Mouse (Mus musculus) heart, postnatal 0 days (tissue): ENCODE results near the gene Srpk3. TPM values are rescaled to one million over a fixed set of nuclear protein-coding genes. Genes with fewer than 3 reads are reported as not detected.

Experiments used
- ATAC-seq: fragments of 200-750 bp; cut with Nextera tagmentation; 2 replicates; pipeline ENCODE4 v1.8.0; 2017; ENCODE audit warnings: low read depth, moderate number of reproducible peaks, moderate library complexity; ENCODE audit not compliant: insufficient read depth
- DNase-seq: peaks from one replicate; pipeline ENCODE4 v3.0.0-alpha.2; 2016; ENCODE audit warnings: low spot score
- H3K27ac ChIP-seq: fragments of 300-500 bp; sonication (generic); 2 replicates; pipeline ENCODE4 v1.5.1; 2014; ENCODE audit warnings: low read depth, mild to moderate bottlenecking
- H3K27me3 ChIP-seq: fragments of 300-500 bp; sonication (generic); 2 replicates; pipeline ENCODE4 v1.6.1; 2014; ENCODE audit warnings: low read length, mixed read lengths; ENCODE audit not compliant: control insufficient read depth, insufficient read depth
- H3K36me3 ChIP-seq: fragments of 300-500 bp; sonication (generic); replicated peaks from 2 replicates; pipeline ENCODE4 v1.6.1; 2014; ENCODE audit warnings: low read length, mixed read lengths; ENCODE audit not compliant: control insufficient read depth, insufficient read depth
- H3K4me1 ChIP-seq: fragments of 300-500 bp; sonication (generic); 2 replicates; pipeline ENCODE4 v1.6.1; 2014; ENCODE audit warnings: antibody characterized with exemption; ENCODE audit not compliant: control insufficient read depth, insufficient read depth
- H3K4me2 ChIP-seq: fragments of 300-500 bp; sonication (generic); 2 replicates; pipeline ENCODE4 v1.6.1; 2014; ENCODE audit warnings: low read depth, mild to moderate bottlenecking, low read length, moderate library complexity
- H3K4me3 ChIP-seq: fragments of 300-500 bp; sonication (generic); 2 replicates; pipeline ENCODE4 v1.5.1; 2014; ENCODE audit warnings: low read depth, low read length
- H3K9ac ChIP-seq: fragments of 300-500 bp; sonication (generic); replicated peaks from 2 replicates; pipeline ENCODE4 v1.6.1; 2014; ENCODE audit warnings: low read depth, low read length, mixed read lengths
- H3K9me3 ChIP-seq: fragments of 300-500 bp; sonication (generic); replicated peaks from 2 replicates; pipeline ENCODE4 v1.6.1; 2016; ENCODE audit warnings: low read length; ENCODE audit not compliant: control insufficient read depth
- CTCF ChIP-seq: IDR thresholded peaks from 2 replicates; pipeline ENCODE4 v1.5.1; 2016; ENCODE audit warnings: antibody characterized with exemption, control low read depth, low read depth
- EP300 ChIP-seq: IDR thresholded peaks from 2 replicates; pipeline ENCODE4 v1.6.1; 2016; ENCODE audit warnings: antibody characterized with exemption, low read depth
- WGBS: fragments of 180-500 bp; shearing (Covaris S2); extraction: QIAGEN DNeasy Blood & Tissue Kit; methylation state at CpG from one replicate; pipeline ENCODE4 v1.1.7; 2014; 5-methylcytosine and 5-hydroxymethylcytosine counted together
- polyA plus RNA-seq: library from polyadenylated mRNA; unstranded; fragments of >200 nt; fragmentation: Nextera tagmentation; extraction: Ambion mirVana; gene quantifications from 2 replicates; pipeline ENCODE4 v1.2.1, GENCODE M21; 2015
- total RNA-seq: library from RNA; depleted of rRNA; stranded (reverse); fragments of >200 nt; gene quantifications from 2 replicates; pipeline ENCODE4 v1.2.3, GENCODE M21; 2014; ENCODE audit warnings: low replicate concordance; rRNA removed

Gene Srpk3
- total and polyA plus RNA-seq, 2 experiments from 2014 or later = 70.5 to 94.2 TPM

DNA sequence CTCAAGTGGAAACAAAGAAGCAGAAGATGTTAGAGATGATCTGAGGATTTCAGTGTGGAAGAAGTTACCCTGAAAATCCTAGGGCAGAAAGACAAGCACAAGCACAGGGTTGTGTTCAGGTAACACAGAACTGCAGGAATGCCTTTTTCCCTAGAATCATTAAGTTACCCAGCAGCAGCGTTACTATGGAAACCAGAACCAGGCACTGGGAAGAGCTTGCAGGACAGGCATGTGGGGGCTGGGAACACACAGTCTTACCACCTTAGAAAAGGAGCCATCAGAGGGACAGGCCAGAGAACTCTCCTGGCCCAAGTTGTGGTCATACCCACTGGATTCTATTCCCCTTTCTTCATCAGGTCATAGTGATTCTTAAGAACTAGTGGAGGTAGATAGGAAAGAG, 31.6 kb downstream of the Srpk3 start:
- ATAC-seq (no peak), DNase-seq (no peak)
- Histone ChIP-seq H3K27ac (no peak overlapping the region), H3K9me3 (no peaks in the 10 kb centered on the region), H3K9ac (no peak overlapping the region), H3K27me3 (no peaks in the 10 kb centered on the region), H3K4me1 (no peaks in the 10 kb centered on the region), H3K36me3 (no peaks in the 10 kb centered on the region), H3K4me2 (no peak overlapping the region), H3K4me3 (no peak overlapping the region)
- TF ChIP-seq CTCF (no peak), EP300 (no peak)
- WGBS = 56% methylated on average over 1 of the region's 1 CpGs

DNA sequence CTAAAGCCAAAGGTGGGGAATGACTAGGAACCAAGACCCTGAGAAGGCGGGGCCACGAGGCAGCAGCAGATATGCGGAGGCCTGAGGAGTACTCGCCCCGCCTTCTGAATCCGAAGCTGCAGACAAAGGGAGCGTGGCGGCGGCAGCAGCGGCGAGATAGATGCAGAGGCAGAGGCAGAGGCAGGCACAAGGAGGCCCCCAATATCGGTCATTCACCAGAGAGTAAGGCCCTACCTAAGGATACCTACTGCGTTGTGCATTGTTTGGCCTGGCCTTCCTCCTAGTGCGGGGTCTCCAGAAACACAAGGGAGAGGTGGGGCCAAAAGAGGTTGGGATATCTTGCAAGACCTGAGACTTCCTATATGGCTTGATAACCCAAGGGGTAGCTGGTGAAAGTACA, 40.9 kb downstream of the Srpk3 start:
- no peaks in the 10 kb centered on the region for H3K4me1 ChIP-seq
- no peaks in the 10 kb centered on the region for H3K36me3 ChIP-seq
- no peaks in the 10 kb centered on the region for H3K27me3 ChIP-seq
- no peak overlapping the region for H3K27ac ChIP-seq
- no peaks in the 10 kb centered on the region for H3K9me3 ChIP-seq
- no peak overlapping the region; the same call in 1 of the 2 replicates for H3K4me3 ChIP-seq
- peak overlapping the region; percentile 39; the same call in 1 of the 2 replicates for H3K4me2 ChIP-seq
- 11% methylated on average over 14 of the region's 14 CpGs for WGBS
- H3K9ac ChIP-seq = no peak overlapping the region
- ATAC-seq = no peak
- no peak for DNase-seq
- TF ChIP-seq CTCF (no peak), EP300 (no peak)

DNA sequence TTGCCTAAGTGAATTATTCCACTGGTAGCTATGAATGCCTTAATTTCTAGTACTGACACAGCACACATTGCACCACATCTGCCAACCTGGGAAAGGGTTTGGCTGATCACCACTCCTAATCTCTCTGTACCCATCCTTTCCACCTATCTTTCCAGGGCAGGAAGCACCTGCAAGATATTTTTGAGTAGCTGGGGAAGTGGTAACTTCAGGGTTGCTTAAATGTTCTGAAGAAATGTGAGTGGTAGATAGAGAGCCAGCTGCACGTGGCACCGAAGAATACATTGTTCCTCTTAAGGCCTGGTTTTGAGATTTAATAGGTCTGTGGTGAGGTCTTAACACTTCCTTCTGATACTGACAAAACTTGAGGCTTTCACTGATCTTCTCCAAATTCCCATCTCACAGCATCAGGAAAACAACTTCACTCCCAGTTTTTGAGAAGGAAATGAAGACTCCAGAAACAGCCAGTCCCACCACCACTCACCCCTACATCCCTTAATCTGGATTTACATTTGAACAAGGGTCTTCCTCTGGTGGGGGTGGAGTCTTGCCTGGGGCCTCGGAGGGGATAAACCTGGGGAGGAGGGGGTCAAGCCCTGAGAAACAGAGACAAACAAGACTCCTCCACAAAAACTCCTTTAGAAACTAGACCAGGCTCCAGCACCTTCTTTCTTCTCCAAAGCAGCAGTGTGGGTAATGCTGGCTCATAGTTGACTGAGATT, 42.5 kb downstream of the Srpk3 start:
- Histone ChIP-seq H3K4me1 (no peaks in the 10 kb centered on the region), H3K9me3 (no peaks in the 10 kb centered on the region), H3K36me3 (no peaks in the 10 kb centered on the region), H3K4me3 (no peak overlapping the region), H3K27ac (no peak overlapping the region), H3K27me3 (no peaks in the 10 kb centered on the region), H3K9ac (no peak overlapping the region), H3K4me2 (no peak overlapping the region)
- ATAC-seq (no peak), DNase-seq (no peak)
- TF ChIP-seq EP300 (no peak), CTCF (no peak)
- WGBS = 50% methylated on average over 3 of the region's 3 CpGs

DNA sequence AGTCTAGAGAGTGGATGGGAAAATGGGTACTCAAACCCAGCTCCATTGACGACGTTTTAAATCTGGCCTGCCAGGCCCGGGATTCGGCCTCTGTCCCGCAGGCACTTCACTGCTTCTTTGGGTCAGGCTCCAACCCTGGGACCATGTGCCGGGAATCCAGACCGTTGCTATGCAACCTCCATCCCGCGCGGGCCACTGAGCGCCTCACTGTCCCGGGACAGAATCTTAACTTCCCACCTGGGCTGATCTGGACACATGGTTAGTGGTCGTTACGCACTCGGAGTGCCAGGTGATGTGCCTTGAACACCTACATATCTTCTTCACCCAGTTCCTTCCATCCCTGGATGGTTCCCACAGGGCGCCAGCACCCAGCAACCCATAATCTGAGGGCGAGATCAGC, 49.5 kb downstream of the Srpk3 start:
- DNase-seq = no peak
- Histone ChIP-seq H3K9ac (no peak overlapping the region), H3K9me3 (no peaks in the 10 kb centered on the region), H3K4me1 (no peaks in the 10 kb centered on the region), H3K36me3 (no peaks in the 10 kb centered on the region), H3K4me3 (peak overlapping the region; percentile 62), H3K4me2 (peak overlapping the region; percentile 90), H3K27ac (no peak overlapping the region), H3K27me3 (peaks cover 18% of the 10 kb centered on the region)
- 18% methylated on average over 17 of the region's 17 CpGs for WGBS
- no peak for ATAC-seq
- TF ChIP-seq EP300 (no peak), CTCF (no peak)

GRCm38 (mm10) chrX:73824185-73825151, 50.3 kb downstream of the Srpk3 start, which contains the start of gene Pdzd4:
Gene Pdzd4 (minus strand): TSS chrX:73824969.
- 13% methylated on average over 76 of the region's 84 CpGs for WGBS
- peak; percentile 6 for DNase-seq
- ATAC-seq = peak; percentile 67
- no peaks in the 10 kb centered on the region for H3K36me3 ChIP-seq
- peaks cover 18% of the 10 kb centered on the region for H3K27me3 ChIP-seq
- peak within 1 kb of the TSS; percentile 50 for H3K9ac ChIP-seq
- H3K4me1 ChIP-seq = no peaks in the 10 kb centered on the region
- peak within 1 kb of the TSS; percentile 62 for H3K4me3 ChIP-seq
- TF ChIP-seq EP300 = no peak
- no peak for TF ChIP-seq CTCF
- no peak within 1 kb of the TSS for H3K27ac ChIP-seq
- H3K4me2 ChIP-seq = peak within 1 kb of the TSS; percentile 90
- H3K9me3 ChIP-seq = no peaks in the 10 kb centered on the region

Other genes with a start within 250 kb of the Srpk3 start
- gene Dusp9, start 135.0 kb upstream of the Srpk3 start, total RNA-seq = 0.39 and 2.2 TPM in 2 replicates
- 0.12 and 0.19 TPM in 2 replicates for gene Dusp9, start 135.0 kb upstream of the Srpk3 start, polyA plus RNA-seq
- gene Pnck, start 114.3 kb upstream of the Srpk3 start, total RNA-seq = 2.7 and 14.8 TPM in 2 replicates
- gene Pnck, start 114.3 kb upstream of the Srpk3 start, polyA plus RNA-seq = 9.9 and 12.0 TPM in 2 replicates
- gene Slc6a8, start 101.3 kb upstream of the Srpk3 start, total RNA-seq = 99.7 and 138 TPM in 2 replicates
- 11.0 and 11.9 TPM in 2 replicates for gene Slc6a8, start 101.3 kb upstream of the Srpk3 start, polyA plus RNA-seq
- gene Bcap31, start 58.2 kb upstream of the Srpk3 start, total RNA-seq = 65.5 and 65.7 TPM in 2 replicates
- 148 and 159 TPM in 2 replicates for gene Bcap31, start 58.2 kb upstream of the Srpk3 start, polyA plus RNA-seq
- gene Abcd1, start 57.8 kb upstream of the Srpk3 start, total RNA-seq = 22.0 and 27.4 TPM in 2 replicates
- 14.1 and 14.3 TPM in 2 replicates for gene Abcd1, start 57.8 kb upstream of the Srpk3 start, polyA plus RNA-seq
- gene Plxnb3, start 17.3 kb upstream of the Srpk3 start, total RNA-seq = 0.31 and 3.4 TPM in 2 replicates
- 0.67 and 0.81 TPM in 2 replicates for gene Plxnb3, start 17.3 kb upstream of the Srpk3 start, polyA plus RNA-seq
- 854 and 913 TPM in 2 replicates for gene Idh3g, start 12.5 kb downstream of the Srpk3 start, total RNA-seq
- 632 and 648 TPM in 2 replicates for gene Idh3g, start 12.5 kb downstream of the Srpk3 start, polyA plus RNA-seq
- gene Ssr4, start 12.6 kb downstream of the Srpk3 start, total RNA-seq = 122 and 146 TPM in 2 replicates
- gene Ssr4, start 12.6 kb downstream of the Srpk3 start, polyA plus RNA-seq = 181 and 194 TPM in 2 replicates
- 2.0 and 2.6 TPM in 2 replicates for gene Pdzd4, start 50.6 kb downstream of the Srpk3 start, total RNA-seq
- 0.08 and 0.12 TPM in 2 replicates for gene Pdzd4, start 50.6 kb downstream of the Srpk3 start, polyA plus RNA-seq
- not detected in 2 replicates for gene Avpr2, start 117.7 kb downstream of the Srpk3 start, total RNA-seq
- not detected in 2 replicates for gene Avpr2, start 117.7 kb downstream of the Srpk3 start, polyA plus RNA-seq
- gene L1cam, start 121.7 kb downstream of the Srpk3 start, total RNA-seq = 0.42 and 0.50 TPM in 2 replicates
- gene L1cam, start 121.7 kb downstream of the Srpk3 start, polyA plus RNA-seq = 0.05 and 0.15 TPM in 2 replicates
- 0.23 and 6.5 TPM in 2 replicates for gene Arhgap4, start 147.5 kb downstream of the Srpk3 start, total RNA-seq
- gene Arhgap4, start 147.5 kb downstream of the Srpk3 start, polyA plus RNA-seq = 0.51 and 0.72 TPM in 2 replicates
- gene Naa10, start 147.5 kb downstream of the Srpk3 start, total RNA-seq = 62.5 and 95.3 TPM in 2 replicates
- gene Naa10, start 147.5 kb downstream of the Srpk3 start, polyA plus RNA-seq = 95.2 and 98.5 TPM in 2 replicates
- gene Renbp, start 156.4 kb downstream of the Srpk3 start, total RNA-seq = 16.5 and 43.5 TPM in 2 replicates
- 35.9 and 38.8 TPM in 2 replicates for gene Renbp, start 156.4 kb downstream of the Srpk3 start, polyA plus RNA-seq
- gene Hcfc1, start 192.0 kb downstream of the Srpk3 start, total RNA-seq = 70.4 and 81.6 TPM in 2 replicates
- gene Hcfc1, start 192.0 kb downstream of the Srpk3 start, polyA plus RNA-seq = 13.2 and 17.6 TPM in 2 replicates
- 46.9 and 94.8 TPM in 2 replicates for gene Irak1, start 249.5 kb downstream of the Srpk3 start, total RNA-seq
- gene Irak1, start 249.5 kb downstream of the Srpk3 start, polyA plus RNA-seq = 31.7 and 35.3 TPM in 2 replicates